Mouse (Mus musculus) Patski (cell line): ENCODE data around the gene Olfr983. TPM values are rescaled to one million over a fixed set of nuclear protein-coding genes. Genes with fewer than 3 reads are reported as not detected.

ENCODE experiments used
- ATAC-seq: fragments of 100-300 bp; one replicate; pipeline ENCODE4 v1.8.0; 2021
- CTCF ChIA-PET: fragments of 350-600 bp; sonication (Branson Sonifier 250); formaldehyde crosslinking; loops from one replicate; lab custom pipeline; 2022; ENCODE audit warnings: inconsistent platforms; lab: Charles Lee
- POLR2A ChIA-PET: fragments of 350-600 bp; sonication (Branson Sonifier 250); formaldehyde crosslinking; loops from one replicate; lab custom pipeline; 2022; ENCODE audit warnings: antibody characterized with exemption, inconsistent platforms; lab: Charles Lee
- DNase-seq: peaks from one replicate; pipeline ENCODE4 v3.0.0-alpha.2; 2011; ENCODE audit warnings: low read depth, low spot score
- H3K27me3 ChIP-seq: fragments of 371-371 bp; one replicate; pipeline ENCODE4 v1.5.1; 2021
- CTCF ChIP-seq: fragments of 100-300 bp; IDR thresholded peaks from one replicate; pipeline ENCODE4 v1.5.1; 2021
- in situ Hi-C: fragments of 300-500 bp; cut with MboI; formaldehyde crosslinking; loops from 3 replicates; pipeline ENCODE4 v1.11.1; 2018; ENCODE audit warnings: low pct_unique_long_range_greater_than_20kb, mixed read lengths
- polyA plus RNA-seq: library from polyadenylated mRNA; unstranded; gene quantifications from one replicate; pipeline ENCODE4 v1.2.3, GENCODE M21; 2021

The Olfr983 gene
- not detected for polyA plus RNA-seq

DNA sequence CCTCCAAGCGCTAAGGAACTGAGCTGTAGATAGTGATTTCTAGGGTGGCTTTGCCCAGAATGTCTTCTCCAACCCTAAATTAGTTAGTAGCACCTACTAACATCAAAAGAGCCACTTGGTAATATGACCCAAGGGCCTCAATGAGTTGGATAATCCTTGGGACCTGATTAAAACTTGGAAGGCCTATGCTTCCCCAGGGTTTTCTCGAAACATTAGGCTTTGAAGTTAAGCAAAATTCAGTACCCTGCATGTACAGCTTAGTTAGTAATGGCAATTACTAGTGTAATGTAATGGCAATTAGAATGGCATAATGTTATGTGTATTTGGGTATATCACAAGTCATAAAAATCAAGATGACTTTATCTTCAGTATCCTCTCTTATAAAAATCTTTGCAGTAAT lies at the start of gene Olfr983:
Olfr983 (minus strand) TSS at position 101 of the 400 bp plus-strand sequence.
- ChIA-PET POLR2A (no interaction called here), CTCF (interaction anchor here (1.3 kb wide), 1 partner anchor 23 kb away, joined by 3 read pairs; no protein-coding TSS in a partner anchor)
- no peak for DNase-seq

DNA sequence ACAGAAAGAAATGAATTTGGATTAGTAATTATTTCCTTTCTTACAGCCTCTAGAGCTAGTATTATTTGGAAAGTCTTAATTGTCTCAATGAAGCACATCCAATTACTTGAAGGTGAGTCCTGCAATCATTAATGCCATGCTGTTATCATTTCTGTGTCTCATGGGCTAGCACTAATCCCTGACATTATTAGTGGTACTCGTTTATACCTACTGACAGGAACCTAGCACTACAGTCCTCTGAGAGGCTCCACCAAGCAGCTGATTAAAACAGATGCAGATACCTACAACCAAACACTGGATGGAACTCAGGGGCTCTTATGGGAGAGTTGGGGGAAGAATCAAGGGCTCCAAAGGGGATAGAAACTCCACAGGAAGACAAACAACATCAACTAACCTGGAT lies 48.1 kb upstream of the Olfr983 start:
- no peak for TF ChIP-seq CTCF
- no peaks in the 10 kb centered on the region for H3K27me3 ChIP-seq
- ATAC-seq, result no peak
- in situ Hi-C loops, result no loop called here
- no peak for DNase-seq
- ChIA-PET POLR2A (no interaction called here), CTCF (no interaction called here)

More for the DNA sequence above, at the start of gene Olfr983:
- in situ Hi-C loops, result no loop called here
- H3K27me3 ChIP-seq, result no peaks in the 10 kb centered on the region
- ATAC-seq, result no peak
- no peak for TF ChIP-seq CTCF

DNA sequence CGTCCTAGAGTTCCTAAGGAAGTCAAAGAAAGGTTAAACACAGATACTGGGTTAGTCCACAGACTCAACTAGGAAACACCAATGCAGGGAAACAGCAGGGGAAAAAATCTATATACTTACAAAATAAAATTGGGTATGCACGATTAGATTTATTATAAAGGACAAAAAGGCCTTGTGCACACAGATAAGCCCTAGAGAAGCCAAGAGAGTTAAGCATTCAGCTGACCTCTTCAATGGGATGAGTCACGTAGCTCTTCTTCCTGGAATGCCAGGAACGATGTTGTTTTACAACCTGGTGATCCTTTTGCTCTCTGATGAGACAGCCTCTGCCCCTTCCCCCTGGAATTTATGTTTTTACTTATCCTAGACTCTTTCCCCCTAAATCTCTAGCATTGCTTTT lies 46.1 kb upstream of the Olfr983 start:
- ATAC-seq, result peak; percentile 96
- in situ Hi-C loops, result no loop called here
- no peak for TF ChIP-seq CTCF
- CTCF ChIA-PET, result interaction anchor here (1.2 to 2.2 kb wide), 2 partner anchors 21 to 23 kb away, joined by 4 to 8 read pairs; no protein-coding TSS in a partner anchor
- POLR2A ChIA-PET, result no interaction called here
- no peak for DNase-seq
- H3K27me3 ChIP-seq, result no peaks in the 10 kb centered on the region

DNA sequence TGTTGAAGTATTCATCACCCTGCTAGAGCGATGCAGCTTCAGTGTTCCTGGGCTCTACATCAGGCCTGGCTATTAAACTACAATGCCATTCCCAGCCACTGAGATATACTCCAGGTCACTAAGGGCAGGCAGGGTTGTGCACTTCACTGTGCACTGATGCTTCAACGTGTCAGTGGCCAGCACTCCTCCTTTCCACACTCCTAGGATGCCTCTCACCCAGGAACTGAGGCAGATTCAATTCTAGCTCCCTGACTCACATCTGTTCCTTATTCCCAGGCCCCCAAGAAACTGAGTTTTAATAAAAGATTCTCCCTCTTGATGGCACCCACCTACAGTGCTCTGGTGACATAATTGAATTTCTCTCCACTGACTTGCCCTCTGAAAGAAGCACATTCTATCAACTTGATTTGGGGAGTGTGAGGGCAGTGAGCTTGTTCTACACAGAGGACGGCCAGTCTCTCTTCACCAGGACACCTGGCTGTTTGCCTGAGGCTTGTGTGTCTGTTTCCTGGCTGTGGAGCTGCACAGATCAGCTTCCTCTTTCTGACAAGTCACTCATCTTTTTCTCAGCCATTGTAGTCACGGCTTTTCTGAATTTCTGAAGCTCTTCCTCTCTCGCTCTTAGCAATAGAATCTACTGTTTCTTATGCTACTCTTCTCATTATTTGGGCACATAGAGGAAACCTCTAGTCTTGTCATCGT lies 43.7 kb upstream of the Olfr983 start:
- ChIA-PET CTCF (interaction anchor here (1.2 kb wide), 1 partner anchor 11 kb away, joined by 4 read pairs; no protein-coding TSS in a partner anchor), POLR2A (no interaction called here)
- ATAC-seq (no peak), DNase-seq (no peak)
- no peak for TF ChIP-seq CTCF
- H3K27me3 ChIP-seq, result no peaks in the 10 kb centered on the region
- in situ Hi-C loops, result no loop called here

DNA sequence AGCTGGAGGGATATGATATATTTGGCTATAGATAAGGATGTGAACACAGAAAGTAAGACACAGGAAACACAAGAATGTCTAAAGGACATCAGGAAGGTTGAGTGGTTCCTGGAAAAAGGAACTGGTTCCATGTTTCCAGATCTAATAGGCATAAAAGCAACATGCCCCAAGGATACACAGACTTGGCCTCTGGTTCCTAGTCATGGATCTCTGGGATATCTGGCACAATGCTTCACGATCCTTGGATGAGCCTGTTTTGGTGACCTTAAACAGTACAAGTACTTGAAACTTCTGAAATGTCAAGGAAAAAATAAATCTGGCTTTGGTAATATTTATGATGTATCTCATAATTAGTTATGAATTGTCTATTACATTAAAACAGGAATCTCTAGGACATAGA lies 37.2 kb upstream of the Olfr983 start:
- ChIA-PET POLR2A (no interaction called here), CTCF (no interaction called here)
- no peak for TF ChIP-seq CTCF
- DNase-seq, result no peak
- in situ Hi-C loops, result no loop called here
- no peak for ATAC-seq
- H3K27me3 ChIP-seq, result no peaks in the 10 kb centered on the region

DNA sequence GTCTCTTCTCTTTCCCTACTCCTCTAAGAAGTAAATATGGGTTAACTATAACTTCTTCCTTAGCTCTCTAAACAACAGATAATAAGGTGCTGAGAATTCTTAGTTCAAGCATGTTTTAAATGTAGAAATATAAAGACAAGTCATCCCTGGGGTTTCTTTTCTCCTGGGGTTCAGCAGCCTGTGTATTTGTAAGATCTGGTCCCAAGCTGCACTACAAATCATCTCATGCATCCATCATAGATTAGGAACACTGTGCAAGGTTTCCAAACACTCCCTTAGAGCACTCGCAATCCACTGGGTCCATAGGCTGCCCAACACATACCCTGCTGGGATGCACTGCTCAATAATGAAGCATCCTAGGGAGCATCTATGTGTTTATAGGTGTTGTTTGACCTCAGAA lies 36.7 kb upstream of the Olfr983 start, which contains the start of gene Olfr985:
Olfr985 (minus strand) TSS at position 101 of the 400 bp plus-strand sequence.
- ChIA-PET POLR2A (no interaction called here), CTCF (no interaction called here)
- DNase-seq (no peak), ATAC-seq (no peak)
- no peak for TF ChIP-seq CTCF
- no peaks in the 10 kb centered on the region for H3K27me3 ChIP-seq
- in situ Hi-C loops, result no loop called here

DNA sequence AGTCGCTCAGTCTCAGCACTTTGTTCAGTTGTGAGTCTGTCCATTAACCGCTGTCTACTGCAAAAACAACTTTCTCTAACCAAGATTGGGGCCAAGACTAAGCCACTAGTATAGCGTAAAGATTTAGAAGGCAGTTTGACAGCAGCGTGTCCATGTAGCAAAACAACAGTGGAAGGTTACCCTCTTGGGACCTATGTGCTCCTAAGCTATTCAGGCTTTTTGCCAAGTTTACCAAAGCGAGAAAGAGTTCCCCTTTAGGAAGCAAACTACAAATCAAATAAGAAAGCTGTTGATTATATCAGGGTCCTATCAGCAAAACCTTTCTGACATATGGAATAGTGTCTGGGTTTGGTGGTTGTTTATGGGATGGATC lies 23.9 kb upstream of the Olfr983 start:
- DNase-seq, result no peak
- in situ Hi-C loops, result loop anchor here (5.0 kb wide), 1 partner anchor 75 kb away; the partner anchor contains the start of gene Zfp202
- no peak for ATAC-seq
- POLR2A ChIA-PET, result no interaction called here
- CTCF ChIA-PET, result interaction anchor here (0.9 to 1.5 kb wide), 6 partner anchors 22 to 111 kb away, joined by 3 to 4 read pairs (median 4); partner anchors contain the start of gene Olfr986
- no peaks in the 10 kb centered on the region for H3K27me3 ChIP-seq
- no peak for TF ChIP-seq CTCF

DNA sequence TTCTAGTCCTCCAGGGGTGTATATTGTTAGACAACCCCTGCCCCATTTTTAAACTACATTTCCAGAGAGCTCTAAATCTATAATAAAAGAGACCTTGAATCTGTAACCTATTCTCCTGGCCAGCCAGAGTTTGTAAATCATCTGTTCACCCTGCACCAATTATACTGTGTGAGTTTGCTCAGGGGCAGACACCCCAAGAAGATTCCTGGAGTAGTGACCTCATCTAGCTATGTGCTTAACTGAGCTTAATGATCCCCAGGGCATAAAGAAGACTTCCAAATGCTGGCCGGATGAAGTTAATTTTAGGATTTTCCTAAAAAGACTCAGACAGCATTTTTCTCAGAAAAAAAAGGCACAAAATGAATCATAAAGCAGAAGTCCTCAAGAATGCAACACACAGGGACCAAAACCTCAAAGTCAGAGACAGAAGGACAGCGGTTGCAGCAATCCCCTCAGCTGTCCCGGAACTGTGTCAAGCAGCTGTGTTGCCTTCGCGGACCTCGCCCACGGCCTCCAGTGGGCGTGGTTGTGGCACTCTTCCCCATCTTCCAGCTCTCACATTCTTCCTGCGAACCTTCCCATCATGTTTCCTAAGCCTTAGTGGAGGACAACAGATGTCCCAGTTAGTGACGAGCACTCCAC lies 23.4 kb upstream of the Olfr983 start:
- ChIA-PET CTCF (interaction anchor here (0.9 to 1.6 kb wide), 6 partner anchors 23 to 111 kb away, joined by 3 to 4 read pairs (median 4); partner anchors contain the start of genes Olfr983 and Olfr986), POLR2A (no interaction called here)
- no peak for DNase-seq
- no peak for TF ChIP-seq CTCF
- in situ Hi-C loops, result loop anchor here (5.0 kb wide), 1 partner anchor 76 kb away; the partner anchor contains the start of gene Zfp202
- no peaks in the 10 kb centered on the region for H3K27me3 ChIP-seq
- peak; percentile 97 for ATAC-seq

DNA sequence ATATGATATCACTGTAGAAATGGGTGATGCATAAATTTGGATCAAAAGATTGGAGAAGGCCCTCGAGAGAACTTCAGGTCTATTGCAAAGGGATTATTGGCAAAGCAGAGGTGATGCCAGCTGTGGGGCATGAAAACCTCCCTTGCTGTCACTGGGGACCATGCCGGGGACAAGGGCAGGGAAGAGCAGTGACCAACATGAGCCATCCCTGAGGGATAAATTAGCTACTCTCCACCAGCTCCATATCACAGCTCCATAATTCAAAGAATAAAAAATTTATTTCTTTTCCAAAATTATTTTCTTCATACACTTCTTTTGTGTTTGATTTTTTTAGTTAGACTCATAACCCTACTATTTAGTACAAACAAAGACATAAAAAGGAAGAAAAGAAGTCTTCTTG lies 20.7 kb upstream of the Olfr983 start, which contains the start of gene Olfr984:
Olfr984 (minus strand) TSS at position 101 of the 400 bp plus-strand sequence.
- in situ Hi-C loops, result no loop called here
- ATAC-seq (no peak), DNase-seq (no peak)
- TF ChIP-seq CTCF, result no peak
- H3K27me3 ChIP-seq, result no peaks in the 10 kb centered on the region
- ChIA-PET CTCF (no interaction called here), POLR2A (no interaction called here)

DNA sequence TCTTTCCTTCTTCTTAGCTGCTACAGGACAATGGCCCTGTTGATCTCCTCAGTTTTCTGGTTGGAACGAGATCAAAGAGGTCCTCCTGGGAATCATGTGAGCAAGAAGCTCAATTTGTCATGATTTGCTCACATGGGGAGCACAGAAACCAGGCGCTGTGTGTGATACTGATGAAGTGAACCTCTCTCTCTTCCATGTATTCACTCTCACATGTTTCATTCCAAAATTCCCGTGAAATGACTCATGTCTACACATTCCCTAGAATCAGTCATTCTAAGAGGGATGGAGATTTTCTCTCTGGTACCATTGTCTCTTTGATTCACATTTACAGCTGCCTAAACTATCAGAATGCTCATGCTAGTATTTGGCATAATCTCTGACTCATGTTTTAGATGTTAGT lies 1.4 kb upstream of the Olfr983 start:
- peak; percentile 96 for ATAC-seq
- H3K27me3 ChIP-seq, result no peaks in the 10 kb centered on the region
- POLR2A ChIA-PET, result no interaction called here
- in situ Hi-C loops, result no loop called here
- DNase-seq, result peak; percentile 42
- CTCF ChIA-PET, result no interaction called here
- no peak for TF ChIP-seq CTCF

DNA sequence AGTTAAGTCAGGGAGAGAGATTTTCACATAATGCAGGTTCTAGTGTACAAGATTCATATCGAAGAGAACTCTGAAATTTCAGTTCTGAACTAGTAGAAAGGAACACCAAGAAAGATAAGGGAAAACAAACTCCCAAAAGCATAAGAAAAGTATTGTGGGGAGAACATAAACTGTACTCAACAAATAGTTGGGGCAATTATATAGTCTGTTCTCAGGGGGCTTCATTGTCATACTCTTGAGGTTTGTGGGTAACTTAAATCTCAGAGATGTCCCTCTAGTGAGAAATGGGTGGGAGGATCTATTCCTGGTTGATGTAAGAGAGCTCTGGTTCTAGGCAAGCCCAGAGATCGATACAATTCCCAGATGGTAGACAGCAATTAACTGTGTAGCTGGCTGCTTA lies 19.9 kb downstream of the Olfr983 start, which contains the start of gene Olfr982:
Olfr982 (plus strand) TSS at position 301 of the 400 bp plus-strand sequence.
- in situ Hi-C loops, result no loop called here
- ChIA-PET POLR2A (no interaction called here), CTCF (no interaction called here)
- no peak for TF ChIP-seq CTCF
- H3K27me3 ChIP-seq, result no peaks in the 10 kb centered on the region
- no peak for DNase-seq
- no peak for ATAC-seq
